Mouse (Mus musculus) embryonic stem cell, embryonic (primary cell): ENCODE data around the gene Rora.

Source experiments
- CTCF ChIA-PET, 4 experiments: fragments of 300-600 bp in 2 of 4; fragments of 350-600 bp in 2 of 4; sonication (Branson Sonifier 250); formaldehyde crosslinking; loops; one replicate each; lab custom pipeline; 2022; ENCODE audit warnings: inconsistent platforms in 2 of 4; lab: Charles Lee
- POLR2A ChIA-PET, 4 experiments: fragments of 300-600 bp in 2 of 4; fragments of 350-600 bp in 2 of 4; sonication (Branson Sonifier 250); formaldehyde crosslinking; loops; one replicate each; lab custom pipeline; 2022; ENCODE audit warnings: antibody characterized with exemption in 4 of 4, inconsistent platforms in 1 of 4; lab: Charles Lee

Gene Rora

DNA sequence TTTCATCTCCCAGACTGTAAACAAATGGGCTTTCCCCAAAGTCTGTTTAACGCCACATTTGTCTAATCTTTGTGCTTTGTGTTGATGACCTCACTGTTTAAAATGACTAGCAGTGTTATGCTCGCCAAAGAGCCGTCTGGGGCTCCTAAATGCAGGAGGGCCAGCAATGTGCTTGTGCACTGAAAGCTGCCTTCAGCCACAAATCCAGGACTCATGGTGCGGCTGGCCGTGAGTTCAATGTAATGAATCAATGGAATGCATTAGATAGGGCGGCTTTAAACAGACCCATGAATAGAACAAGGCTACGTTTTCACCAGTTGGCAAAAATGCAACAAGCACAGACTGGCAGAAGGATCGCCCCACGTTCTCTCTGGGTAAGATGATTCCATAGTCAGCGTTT lies 623.7 kb downstream of the Rora start:
- ChIA-PET CTCF (no interaction called here), POLR2A (no interaction called here)

DNA sequence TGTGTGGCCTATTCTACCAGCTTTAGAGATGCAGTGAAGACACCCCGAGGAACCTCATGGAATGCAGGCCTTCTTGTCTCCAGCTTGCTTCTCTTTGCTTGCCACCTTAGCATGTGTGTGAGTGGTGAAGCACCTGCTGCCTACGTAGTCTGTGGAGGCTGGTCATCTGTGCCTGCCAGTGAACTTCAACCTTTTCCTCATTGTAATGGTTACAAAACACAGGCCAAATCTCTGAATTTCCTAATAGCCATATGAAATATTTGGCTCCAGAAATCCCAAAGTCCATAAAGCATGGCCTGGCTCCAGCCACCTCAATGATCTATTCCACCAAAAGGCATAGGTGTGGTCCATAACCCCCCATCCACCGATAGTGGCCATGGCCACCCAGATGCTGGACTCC lies 631.4 kb downstream of the Rora start:
- ChIA-PET POLR2A (no interaction called here), CTCF (no interaction called here)

DNA sequence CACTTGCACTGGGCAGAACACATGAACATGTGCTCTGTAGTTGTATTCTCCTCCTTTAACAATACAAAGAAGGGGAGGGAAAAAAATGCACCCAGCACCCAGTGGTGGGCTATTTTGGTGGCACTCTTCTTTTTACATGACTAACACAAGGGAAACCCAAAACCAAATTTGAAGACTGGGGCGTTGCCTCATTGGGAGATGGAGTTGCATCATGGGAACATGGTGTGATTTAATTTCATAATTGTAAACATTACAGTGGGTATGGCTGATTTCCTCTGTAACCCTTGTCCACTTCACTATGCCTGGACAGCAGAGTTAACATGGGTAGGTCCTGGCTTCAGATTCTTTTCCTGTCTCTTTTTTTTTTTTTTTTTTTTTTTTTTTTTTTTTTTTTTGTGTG lies 634.5 kb downstream of the Rora start:
- ChIA-PET CTCF (interaction anchor here in 1 of 4 experiments (0.7 kb wide), 1 partner anchor 85 kb away, joined by 15 read pairs; no protein-coding TSS in a partner anchor), POLR2A (interaction anchor here in 2 of 4 experiments (0.6 to 1.2 kb wide), 3 partner anchors 9 to 411 kb away, joined by 3 to 7 read pairs (median 6); no protein-coding TSS in a partner anchor)

DNA sequence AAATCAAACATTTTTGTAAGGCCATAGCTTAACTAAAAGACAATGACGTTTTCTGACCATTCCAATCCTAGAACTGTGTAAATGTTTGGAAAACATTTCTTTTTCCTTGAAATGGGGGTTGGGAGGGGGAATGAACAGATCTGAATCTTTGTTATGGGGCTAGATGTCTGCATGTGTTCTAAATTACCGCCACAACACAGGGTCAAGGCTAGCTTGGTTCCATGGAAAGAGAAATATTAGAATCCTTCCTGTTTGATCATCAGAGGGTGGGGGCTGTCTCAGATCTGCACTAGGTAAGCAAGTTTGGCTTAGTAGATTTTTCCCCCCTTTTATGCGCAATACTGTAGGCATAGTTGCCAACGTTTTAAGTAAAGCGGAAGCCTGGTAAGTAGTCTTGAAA lies 635.0 kb downstream of the Rora start:
- POLR2A ChIA-PET, result interaction anchor here in 3 of 4 experiments (0.6 to 1.5 kb wide), 8 partner anchors 8 to 411 kb away, joined by 3 to 7 read pairs (median 4); no protein-coding TSS in a partner anchor
- CTCF ChIA-PET, result interaction anchor here in 2 of 4 experiments (0.7 to 1.1 kb wide), 2 partner anchors 34 to 85 kb away, joined by 4 to 15 read pairs; no protein-coding TSS in a partner anchor

DNA sequence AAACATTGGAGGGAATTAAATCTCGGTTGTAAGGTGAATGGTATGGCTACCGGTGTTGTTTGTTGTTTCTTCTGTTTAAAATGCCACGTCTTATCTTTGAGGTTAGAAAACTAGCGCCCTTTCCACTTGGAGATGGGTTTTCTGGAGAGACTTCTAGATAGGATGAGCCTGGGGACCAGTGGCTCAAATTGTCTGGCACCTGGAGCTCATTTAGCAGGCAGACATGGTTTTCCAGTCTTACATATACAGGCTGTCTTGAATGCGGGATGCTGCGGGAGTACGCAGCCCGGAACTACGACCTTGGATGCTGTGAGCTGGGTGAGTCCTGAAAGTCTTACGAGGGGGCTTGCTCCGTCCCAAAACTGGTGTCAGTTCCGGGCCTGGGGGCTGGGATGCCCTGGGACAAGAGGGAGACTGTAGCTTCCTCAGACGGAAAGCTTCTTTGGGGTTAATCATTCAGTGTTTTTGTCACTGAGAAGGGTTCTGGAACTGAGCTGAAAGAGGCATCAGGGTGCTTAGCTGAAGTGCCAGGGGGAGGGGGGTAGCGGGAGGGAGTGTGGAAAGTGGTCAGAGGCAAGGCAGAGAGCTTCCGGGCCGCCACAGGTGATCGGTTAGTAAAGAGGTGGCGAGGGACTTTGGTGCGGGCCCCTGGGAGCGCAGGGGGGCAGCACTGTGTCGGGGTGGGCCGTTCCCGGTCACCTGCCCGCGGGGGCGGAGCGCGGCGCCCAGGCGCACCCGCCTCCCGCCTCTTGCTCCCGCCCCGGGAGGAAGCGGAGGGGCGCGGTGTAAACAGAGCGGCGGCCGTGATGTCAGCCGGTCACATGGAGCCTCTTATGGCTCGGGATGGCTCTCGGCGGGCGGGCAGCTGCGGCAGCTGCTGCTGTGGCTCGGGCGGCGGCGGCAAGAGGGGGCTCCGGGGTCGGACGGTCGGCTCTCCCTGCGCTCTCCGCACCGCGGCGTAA lies 635.8 kb downstream of the Rora start:
- ChIA-PET CTCF (interaction anchor here in 3 of 4 experiments (0.5 to 1.7 kb wide), 14 partner anchors 9 to 1900 kb away, joined by 3 to 15 read pairs (median 4); no protein-coding TSS in a partner anchor), POLR2A (interaction anchor here (0.6 to 1.5 kb wide), 25 partner anchors 9 to 1591 kb away, joined by 3 to 10 read pairs (median 4); no protein-coding TSS in a partner anchor)

DNA sequence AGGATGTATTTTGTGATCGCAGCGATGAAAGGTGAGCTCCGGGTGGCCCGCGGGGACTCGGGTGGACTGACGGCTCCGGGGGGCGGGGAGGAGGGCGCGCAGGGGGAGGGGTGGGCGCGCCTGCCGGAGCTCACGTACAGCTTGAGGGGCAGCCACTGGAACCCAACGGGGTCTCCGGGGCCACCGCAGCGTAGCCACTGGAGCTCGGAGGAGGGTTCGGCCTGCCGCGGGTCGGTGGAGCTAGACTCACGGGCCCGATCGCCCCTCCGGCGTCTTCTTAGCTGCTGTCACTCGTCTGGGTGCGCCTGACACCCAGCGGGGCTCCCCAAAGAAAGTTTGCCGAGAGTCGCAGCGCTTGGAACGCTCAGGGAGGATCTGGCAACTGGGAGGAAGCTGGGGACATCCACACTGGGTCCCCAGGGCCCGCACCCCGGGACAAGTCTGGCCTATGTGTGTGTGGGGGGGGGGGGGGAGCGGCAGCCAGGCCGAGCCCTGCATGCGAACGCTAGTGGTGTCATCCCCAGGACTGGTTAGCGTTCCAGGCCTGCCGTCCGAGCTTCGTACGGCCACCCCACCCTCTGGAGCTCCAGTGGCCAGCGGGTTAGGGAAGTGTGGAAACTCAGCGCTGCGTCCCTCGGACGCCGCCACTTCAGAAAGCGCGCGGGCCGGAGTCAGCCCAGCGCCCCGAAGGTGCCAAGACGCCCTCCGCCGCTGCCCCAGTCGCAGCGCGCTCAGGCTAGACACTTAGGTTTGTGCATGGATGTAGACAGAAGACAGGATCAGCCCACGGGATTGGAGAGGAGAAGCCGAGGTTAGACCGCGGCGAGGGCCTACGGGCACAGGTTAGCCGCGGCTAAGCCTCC lies 636.7 kb downstream of the Rora start:
- POLR2A ChIA-PET, result interaction anchor here (0.6 to 1.5 kb wide), 26 partner anchors 10 to 1359 kb away, joined by 3 to 10 read pairs (median 3); partner anchors contain the start of gene Foxb1 (in 1 of the 4)
- CTCF ChIA-PET, result interaction anchor here in 3 of 4 experiments (0.5 to 1.7 kb wide), 8 partner anchors 17 to 501 kb away, joined by 3 to 16 read pairs (median 4); no protein-coding TSS in a partner anchor

DNA sequence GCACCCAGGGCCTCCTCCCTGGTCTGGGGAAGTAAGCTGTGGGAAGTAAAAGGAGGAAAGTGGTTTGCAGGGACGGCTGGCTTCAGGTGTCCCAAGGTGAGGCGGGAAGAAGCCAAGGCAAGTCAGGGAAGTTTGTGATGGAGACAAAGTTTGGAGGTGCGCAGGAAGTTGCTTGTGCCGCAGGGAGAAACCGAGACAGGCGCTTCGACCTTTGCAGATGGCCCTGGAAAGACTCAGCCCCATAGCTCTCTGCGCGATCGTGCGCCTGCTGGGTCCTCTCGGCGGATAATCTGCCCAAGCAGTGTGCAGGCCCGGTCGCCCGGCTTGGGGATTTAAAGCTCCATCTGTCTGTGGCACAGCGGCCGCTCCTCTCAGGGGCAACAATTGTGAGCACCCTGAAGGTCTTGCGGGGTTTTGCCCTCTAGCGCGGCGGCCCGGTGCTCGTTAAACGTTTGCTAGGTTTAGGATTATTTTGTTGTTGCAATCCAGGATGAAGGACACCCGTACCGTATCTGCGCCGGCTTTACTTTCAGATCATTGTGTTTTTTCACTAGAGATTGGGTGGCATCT lies 637.4 kb downstream of the Rora start:
- CTCF ChIA-PET, result interaction anchor here in 1 of 4 experiments (0.5 kb wide), 1 partner anchor 636 kb away, joined by 3 read pairs; no protein-coding TSS in a partner anchor

DNA sequence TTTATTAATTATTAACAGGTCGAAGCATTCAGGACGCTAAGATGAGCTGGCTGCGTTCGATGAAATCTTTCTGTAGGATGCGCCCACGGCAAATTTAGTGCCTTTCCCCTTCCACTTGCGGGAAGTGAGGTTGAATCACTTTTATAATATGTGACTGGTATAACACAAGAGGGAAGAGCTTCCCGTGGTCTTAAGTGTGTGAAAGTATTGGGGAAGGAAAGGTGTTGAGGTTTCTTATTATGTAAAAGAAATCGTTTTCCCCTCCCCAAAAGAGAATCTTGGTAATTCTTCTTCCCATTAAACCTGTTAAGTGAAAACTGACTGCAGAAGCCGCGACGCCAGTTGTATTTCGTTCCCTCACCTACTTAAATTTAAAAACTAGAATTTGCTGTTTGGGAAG lies 637.9 kb downstream of the Rora start:
- POLR2A ChIA-PET, result interaction anchor here in 3 of 4 experiments (0.6 to 1.3 kb wide), 6 partner anchors 30 to 514 kb away, joined by 3 to 4 read pairs (median 3); partner anchors contain the start of gene Foxb1 (in 1 of the 3)
- CTCF ChIA-PET, result interaction anchor here in 1 of 4 experiments (0.5 kb wide), 1 partner anchor 636 kb away, joined by 3 read pairs; no protein-coding TSS in a partner anchor

More for the DNA sequence above, 637.4 kb downstream of the Rora start:
- POLR2A ChIA-PET, result interaction anchor here in 3 of 4 experiments (0.6 to 1.3 kb wide), 10 partner anchors 31 to 514 kb away, joined by 3 to 4 read pairs (median 3); partner anchors contain the start of gene Foxb1 (in 1 of the 3)

DNA sequence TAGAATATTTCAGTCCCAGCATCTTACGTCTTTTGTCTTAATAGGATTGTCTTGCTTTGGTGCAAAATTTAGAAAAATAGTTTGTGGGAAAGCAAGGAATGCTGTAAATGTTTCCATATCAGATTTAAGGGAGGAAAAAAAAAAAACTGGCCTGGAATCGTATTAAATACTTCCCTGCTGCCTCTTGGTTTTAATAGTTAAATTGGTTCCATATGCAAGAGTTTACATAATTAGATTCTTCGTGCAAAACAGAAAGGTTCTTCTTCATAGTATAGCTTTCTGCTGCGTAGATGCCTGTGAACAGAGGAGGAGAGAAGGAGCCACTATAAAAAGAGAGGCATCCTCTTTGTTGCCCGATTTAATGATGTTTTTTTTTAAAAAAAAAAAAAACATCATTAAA lies 638.8 kb downstream of the Rora start:
- POLR2A ChIA-PET, result no interaction called here
- CTCF ChIA-PET, result interaction anchor here in 1 of 4 experiments (0.5 kb wide), 1 partner anchor 350 kb away, joined by 3 read pairs; no protein-coding TSS in a partner anchor

DNA sequence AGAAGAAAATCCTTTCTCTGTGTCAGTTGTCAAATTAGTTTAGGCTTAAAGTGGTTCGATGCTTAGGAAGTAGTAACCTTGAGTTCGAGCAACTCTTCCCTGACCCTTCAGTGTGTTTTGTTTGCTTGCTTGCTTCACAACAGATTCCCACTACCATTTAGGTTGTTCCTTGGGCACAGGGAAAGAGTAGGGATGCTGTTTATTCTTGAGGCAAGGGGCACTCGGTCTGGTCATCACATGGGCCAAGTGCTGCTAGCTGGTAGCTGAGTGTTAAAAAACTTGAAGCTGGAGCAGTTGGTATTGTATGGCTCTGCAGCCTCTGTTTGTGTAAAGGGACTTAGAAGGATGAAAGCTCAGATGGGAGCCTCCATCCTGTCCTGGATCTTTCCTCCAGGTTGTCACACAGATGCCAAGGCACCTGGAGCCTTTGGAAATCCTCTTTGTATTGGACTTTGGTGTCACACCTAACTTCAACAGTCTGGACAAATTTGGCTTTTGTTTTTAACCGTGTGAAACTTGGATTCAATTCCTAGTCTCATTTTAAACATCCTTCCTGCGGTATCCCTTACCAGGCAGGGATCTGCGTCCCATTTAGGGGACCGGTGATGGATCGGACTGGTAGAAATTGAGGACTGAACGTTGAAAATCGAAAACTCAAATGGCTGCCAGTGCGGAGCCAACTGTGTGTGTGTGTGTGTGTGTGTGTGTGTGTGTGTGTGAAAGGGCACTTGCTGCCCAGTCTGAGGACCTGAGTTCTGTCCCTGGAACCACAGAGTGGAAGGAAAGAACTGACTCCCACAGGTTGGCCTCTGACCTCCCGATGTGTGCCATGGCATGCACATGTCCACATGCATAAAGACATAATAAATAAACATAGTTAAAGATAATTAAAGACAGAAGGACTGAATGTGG lies 639.4 kb downstream of the Rora start:
- POLR2A ChIA-PET, result no interaction called here
- CTCF ChIA-PET, result no interaction called here

DNA sequence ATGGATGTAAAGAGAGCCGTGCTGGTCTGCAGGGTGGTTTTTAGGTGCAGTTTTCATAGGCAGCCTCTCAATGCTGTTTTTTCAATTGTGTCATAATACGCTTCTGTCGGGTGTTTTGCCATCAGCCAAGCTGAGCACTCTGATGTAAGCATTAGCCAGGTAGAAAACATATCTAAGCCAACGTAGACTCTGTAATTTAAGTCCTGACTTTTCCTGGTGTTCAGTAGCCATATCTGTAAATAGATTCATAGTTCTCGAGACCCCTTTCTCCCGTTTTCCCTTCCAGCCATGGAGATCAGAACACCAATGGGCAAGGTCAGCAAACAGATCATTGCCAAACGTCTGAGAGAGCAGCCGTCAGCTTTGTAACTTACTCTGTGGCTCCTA lies 640.1 kb downstream of the Rora start:
- ChIA-PET POLR2A (no interaction called here), CTCF (no interaction called here)

DNA sequence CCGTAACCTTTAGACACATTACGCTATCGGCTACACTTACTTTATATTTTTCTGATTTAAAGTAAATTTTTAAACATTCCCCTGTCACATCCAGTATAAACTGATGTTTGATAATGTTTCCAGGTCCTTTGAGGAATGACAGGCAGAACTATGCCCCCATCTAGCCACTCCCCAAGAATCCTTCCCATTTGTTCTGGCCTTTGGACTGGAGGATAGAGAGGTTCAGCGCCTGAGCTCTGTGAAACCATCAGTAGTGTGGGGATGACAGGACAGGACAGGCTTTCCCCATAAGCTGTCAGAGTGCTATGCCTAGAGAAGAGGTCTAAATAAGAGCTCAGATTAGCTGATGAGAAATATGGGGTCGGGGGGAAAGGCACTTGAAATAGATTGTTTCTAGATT lies 640.8 kb downstream of the Rora start:
- ChIA-PET POLR2A (interaction anchor here in 1 of 4 experiments (1.0 kb wide), 1 partner anchor 9 kb away, joined by 3 read pairs; no protein-coding TSS in a partner anchor), CTCF (no interaction called here)

DNA sequence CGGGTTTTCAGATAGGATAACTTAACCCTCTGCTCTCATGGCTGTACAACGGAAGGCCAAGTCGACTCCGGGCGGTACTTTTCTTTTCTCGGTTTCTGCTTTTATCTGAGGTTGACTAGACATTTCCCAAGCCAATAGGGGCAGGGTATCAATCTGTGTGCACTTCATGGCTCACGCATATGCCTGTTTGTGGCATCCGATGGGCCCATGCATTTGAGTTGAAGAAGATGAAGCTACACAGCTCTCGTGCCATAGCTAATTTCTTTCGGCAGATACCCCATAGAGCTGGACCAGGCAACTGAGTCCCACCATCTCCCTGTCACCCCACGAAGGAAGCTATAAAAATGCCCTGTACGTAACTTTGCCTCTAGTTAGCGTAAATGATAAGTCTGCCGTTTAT lies 641.3 kb downstream of the Rora start:
- CTCF ChIA-PET, result interaction anchor here in 2 of 4 experiments (0.8 to 1.5 kb wide), 2 partner anchors 12 to 1280 kb away, joined by 3 read pairs; no protein-coding TSS in a partner anchor
- POLR2A ChIA-PET, result interaction anchor here in 1 of 4 experiments (1.0 kb wide), 1 partner anchor 9 kb away, joined by 3 read pairs; no protein-coding TSS in a partner anchor

DNA sequence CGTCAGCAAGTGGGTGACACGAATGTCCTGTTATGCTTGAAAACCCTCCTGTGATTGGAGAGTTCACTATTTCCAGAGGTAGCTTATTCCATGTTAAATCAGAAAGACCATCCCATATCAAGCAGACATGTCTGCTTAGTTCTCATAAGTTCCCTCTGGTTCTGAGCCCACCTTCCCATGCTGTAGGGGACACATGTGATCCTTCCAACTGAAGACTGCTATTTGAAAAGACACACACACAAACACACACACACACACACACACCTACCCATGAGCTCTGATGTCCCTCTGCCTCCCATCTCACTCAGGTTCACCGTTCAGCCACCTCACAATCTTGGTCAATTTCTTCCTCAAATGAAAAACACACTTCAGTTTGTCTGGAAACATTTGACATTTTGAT lies 642.2 kb downstream of the Rora start:
- ChIA-PET POLR2A (no interaction called here), CTCF (interaction anchor here in 3 of 4 experiments (0.9 to 1.5 kb wide), 3 partner anchors 11 to 340 kb away, joined by 3 to 4 read pairs (median 3); no protein-coding TSS in a partner anchor)

DNA sequence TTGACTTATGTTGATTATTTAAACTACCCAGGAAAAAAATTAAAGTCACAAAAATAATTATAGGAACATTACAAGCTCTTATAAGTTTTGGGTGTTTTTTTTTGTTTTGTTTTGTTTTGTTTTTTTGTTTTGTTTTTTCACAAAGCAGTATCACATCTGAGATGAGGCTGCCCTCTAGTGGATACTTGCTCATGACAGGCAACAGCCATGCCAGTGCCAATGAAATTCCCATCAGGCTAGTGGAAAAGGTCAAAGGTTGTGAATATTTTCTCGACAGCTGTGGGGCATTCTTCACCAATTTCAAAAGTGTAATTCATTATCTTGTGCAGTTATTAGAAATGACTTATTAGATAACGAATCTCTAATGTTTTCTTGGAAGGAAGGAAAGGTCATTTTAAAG lies 642.8 kb downstream of the Rora start:
- CTCF ChIA-PET, result interaction anchor here (0.6 to 1.5 kb wide), 8 partner anchors 11 to 1285 kb away, joined by 3 to 7 read pairs (median 4); no protein-coding TSS in a partner anchor

DNA sequence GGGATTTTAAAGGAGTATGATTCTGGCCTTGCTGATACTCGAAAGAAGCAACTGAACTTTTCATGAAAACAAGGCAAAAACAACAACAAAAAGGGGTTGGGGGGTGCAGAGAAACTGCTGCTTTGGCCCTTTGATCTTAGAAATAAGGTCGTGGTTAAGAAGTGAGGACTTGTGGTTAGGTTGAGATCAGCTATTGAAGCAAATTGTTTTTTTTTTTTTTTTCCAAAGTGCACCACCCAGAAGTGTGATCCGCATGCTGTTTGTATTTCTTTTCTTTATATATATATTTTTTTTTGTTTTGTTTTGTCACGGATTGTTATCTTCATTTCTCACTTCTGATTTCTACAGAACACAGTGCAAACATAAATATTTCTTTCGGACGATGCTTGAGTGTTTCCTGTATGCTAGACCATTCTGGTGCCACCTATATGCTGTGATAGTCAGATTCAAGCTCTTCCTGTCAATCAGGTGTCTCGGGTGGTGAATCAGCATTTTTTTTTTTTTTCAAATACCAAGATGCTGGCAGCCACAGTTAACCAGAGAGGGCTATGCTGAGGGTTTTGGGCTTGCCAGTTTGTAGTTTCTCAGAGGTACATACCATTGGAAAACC lies 644.3 kb downstream of the Rora start:
- ChIA-PET POLR2A (interaction anchor here in 3 of 4 experiments (0.5 to 1.9 kb wide), 6 partner anchors 9 to 1279 kb away, joined by 3 to 6 read pairs (median 3); no protein-coding TSS in a partner anchor), CTCF (interaction anchor here in 1 of 4 experiments (0.9 kb wide), 1 partner anchor 60 kb away, joined by 3 read pairs; no protein-coding TSS in a partner anchor)

More for the DNA sequence above, 642.8 kb downstream of the Rora start:
- POLR2A ChIA-PET, result interaction anchor here in 2 of 4 experiments (0.6 to 0.7 kb wide), 3 partner anchors 8 to 401 kb away, joined by 3 to 9 read pairs (median 3); no protein-coding TSS in a partner anchor
